Mouse (Mus musculus) cortical plate, adult 2 months (tissue): ENCODE results near the gene Il4. TPM values are rescaled to one million over a fixed set of nuclear protein-coding genes. Genes with fewer than 3 reads are reported as not detected.

ENCODE experiments used
- H3K27ac ChIP-seq: fragments of 200-500 bp; 2 replicates; pipeline ENCODE4 v1.5.1; 2012; ENCODE audit warnings: low read length, control low read depth, inconsistent platforms; ENCODE audit not compliant: insufficient read depth
- H3K4me1 ChIP-seq: fragments of 200-500 bp; 2 replicates; pipeline ENCODE4 v1.6.1; 2011; ENCODE audit warnings: low read length; ENCODE audit not compliant: control insufficient read depth, insufficient read depth
- H3K4me3 ChIP-seq: fragments of 200-500 bp; 2 replicates; pipeline ENCODE4 v1.5.1; 2011; ENCODE audit warnings: mild to moderate bottlenecking, low read length, control low read depth; ENCODE audit not compliant: insufficient read depth
- CTCF ChIP-seq: fragments of 200-500 bp; IDR thresholded peaks from 2 replicates; pipeline ENCODE4 v1.5.1; 2011; ENCODE audit warnings: mild to moderate bottlenecking, control low read depth, low read length; ENCODE audit not compliant: insufficient read depth; ENCODE audit errors: extremely low read depth
- POLR2A ChIP-seq: fragments of 200-500 bp; IDR thresholded peaks from 2 replicates; pipeline ENCODE4 v1.6.1; 2011; ENCODE audit warnings: mild to moderate bottlenecking, low read length, control low read depth; ENCODE audit not compliant: insufficient read depth; ENCODE audit errors: extremely low read depth
- polyA plus RNA-seq: library from polyadenylated mRNA; depleted of rRNA; stranded (reverse); fragments of >200 nt; gene quantifications from 2 replicates; pipeline ENCODE4 v1.2.3, GENCODE M21; 2012; rRNA removed

The Il4 gene
- polyA plus RNA-seq = not detected in 2 replicates

DNA sequence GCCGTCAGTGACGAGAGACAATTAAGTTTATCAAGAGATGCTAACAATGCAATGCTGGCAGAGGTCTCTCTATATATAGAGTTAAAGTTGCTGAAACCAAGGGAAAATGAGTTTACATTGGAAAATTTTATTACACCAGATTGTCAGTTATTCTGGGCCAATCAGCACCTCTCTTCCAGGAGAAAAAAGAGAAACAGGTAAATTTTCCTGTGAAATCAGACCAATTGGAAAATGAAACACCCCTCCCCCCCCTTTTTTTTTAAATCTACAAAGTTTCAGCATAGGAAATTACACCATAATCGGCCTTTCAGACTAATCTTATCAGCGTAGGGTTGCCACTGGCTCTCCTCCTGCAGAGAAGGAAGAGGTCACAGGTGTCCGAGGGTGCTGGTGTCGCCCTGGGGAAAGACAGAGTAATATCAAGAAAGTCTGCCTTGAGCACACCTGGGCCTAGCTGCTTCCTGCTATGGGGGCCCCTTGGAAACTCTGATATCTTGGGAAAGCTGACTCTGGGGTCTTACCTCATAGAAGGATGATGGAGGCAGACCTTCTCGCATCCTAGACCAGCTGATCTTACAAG is at the start of gene Il4:
TSS of gene Il4 (minus strand) at position 51 of the 580 bp plus-strand sequence.
- H3K4me1 ChIP-seq = no peaks in the 10 kb centered on the region
- no peak within 1 kb of the TSS for H3K4me3 ChIP-seq
- no peak within 1 kb of the TSS for H3K27ac ChIP-seq
- no peak for TF ChIP-seq CTCF
- no peak for TF ChIP-seq POLR2A

DNA sequence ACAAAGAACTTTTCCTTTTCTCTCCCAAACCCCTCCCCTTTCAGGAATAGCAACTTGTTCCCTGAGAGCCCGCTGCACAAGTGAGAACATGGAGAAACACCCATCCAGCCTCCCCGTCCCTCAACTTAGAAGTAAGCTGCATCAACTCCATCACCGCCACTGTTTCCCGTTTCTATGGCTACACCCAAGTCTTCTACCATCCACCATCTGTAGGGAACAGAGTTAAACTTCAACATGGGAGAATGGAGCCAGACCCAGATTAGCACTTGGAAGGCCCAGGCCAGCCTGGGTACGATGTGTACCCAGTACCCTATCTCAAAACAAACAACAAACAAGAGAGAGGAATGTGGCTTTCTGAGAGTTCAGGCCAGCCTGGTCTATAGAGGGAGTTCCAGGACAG is 45.6 kb upstream of the Il4 start:
- Histone ChIP-seq H3K27ac (no peak overlapping the region), H3K4me1 (peaks cover 5% of the 10 kb centered on the region)

DNA sequence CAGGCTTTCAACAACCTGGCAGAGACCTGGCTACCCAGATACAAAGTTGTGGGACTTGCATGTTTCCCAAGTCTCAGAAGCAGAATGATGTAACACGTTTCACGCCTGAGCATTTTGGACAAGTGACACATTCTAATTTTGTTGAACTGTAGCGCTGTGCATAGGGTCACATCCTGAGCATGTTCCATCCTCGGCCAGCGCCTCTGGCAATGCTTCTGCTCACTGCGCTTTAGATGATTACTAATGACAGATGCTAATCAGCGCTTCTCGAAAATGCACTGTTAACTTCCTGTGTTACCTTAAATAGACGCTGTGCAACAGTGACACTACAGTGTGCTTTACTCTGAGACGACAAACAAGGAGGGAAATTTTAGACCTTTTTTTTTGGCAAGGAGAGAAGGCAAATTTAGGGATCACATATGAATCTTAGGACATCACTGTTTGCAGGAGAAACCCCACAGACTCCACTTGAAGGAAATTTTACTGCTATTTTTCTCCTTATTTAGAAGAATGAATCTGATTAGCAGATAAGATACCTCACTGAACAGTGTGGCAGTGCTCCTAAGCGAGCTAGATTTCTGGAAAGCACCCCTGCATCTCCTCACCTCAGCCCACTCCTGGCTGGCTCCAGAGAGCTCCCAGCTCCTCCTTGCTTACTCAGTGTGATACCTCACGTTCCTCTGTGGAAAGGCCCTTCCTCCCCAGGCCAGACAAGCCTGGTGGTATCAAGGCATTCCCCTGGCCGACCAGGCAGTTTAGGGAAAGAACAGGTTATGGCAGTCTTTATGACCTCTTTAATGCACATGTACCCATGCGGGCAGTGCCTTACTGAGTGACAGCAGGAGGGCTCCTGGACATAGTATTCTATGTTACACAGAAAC is 44.6 kb upstream of the Il4 start:
- H3K4me1 ChIP-seq = peaks cover 5% of the 10 kb centered on the region
- TF ChIP-seq POLR2A (no peak), CTCF (no peak)
- no peak overlapping the region for H3K4me3 ChIP-seq
- H3K27ac ChIP-seq = no peak overlapping the region

More for the DNA sequence above, 45.6 kb upstream of the Il4 start:
- TF ChIP-seq CTCF = no peak
- TF ChIP-seq POLR2A = no peak
- no peak overlapping the region for H3K4me3 ChIP-seq

DNA sequence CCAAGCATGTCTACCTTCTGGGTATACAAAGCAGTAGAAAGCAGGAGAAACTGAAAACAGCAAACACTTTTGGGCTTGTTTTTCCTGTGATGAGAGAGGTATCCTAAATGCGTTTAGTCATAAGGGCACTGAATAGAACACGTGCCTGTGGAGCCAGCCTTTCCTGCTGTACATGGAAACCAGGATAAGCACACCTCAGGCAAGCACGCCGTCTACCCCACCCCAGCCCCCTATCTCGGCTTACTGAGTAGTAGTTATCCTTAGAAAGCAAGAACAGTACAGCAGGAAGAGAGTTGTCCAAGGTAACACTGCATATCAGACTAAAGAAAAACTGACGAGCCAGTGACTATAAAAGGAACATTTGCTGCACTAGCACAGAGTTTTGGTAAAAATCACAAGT is 39.4 kb upstream of the Il4 start:
- no peak overlapping the region for H3K27ac ChIP-seq
- TF ChIP-seq CTCF (no peak), POLR2A (no peak)
- H3K4me3 ChIP-seq = no peak overlapping the region
- H3K4me1 ChIP-seq = peaks cover 2% of the 10 kb centered on the region

DNA sequence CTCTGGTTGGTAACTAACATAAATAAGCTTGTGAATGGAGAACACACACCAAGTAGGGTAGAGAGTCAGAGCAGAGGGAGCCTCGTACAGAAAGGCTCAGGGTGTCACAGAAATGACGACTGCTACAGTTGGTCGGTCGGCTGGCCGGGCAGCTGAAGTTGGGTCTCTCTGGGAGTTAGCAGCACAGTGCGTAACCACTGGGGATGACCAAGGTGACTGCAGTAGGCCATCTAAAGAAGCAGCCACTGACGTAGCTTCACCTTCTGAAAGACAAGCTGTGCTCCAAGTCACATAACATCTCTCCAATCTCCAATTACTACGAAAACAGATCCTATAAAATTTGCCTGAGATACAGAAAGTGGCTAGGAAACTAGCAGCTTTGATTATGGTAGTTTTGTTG is 38.9 kb upstream of the Il4 start:
- Histone ChIP-seq H3K27ac (no peak overlapping the region), H3K4me1 (no peaks in the 10 kb centered on the region), H3K4me3 (no peak overlapping the region)
- TF ChIP-seq CTCF (no peak), POLR2A (no peak)

DNA sequence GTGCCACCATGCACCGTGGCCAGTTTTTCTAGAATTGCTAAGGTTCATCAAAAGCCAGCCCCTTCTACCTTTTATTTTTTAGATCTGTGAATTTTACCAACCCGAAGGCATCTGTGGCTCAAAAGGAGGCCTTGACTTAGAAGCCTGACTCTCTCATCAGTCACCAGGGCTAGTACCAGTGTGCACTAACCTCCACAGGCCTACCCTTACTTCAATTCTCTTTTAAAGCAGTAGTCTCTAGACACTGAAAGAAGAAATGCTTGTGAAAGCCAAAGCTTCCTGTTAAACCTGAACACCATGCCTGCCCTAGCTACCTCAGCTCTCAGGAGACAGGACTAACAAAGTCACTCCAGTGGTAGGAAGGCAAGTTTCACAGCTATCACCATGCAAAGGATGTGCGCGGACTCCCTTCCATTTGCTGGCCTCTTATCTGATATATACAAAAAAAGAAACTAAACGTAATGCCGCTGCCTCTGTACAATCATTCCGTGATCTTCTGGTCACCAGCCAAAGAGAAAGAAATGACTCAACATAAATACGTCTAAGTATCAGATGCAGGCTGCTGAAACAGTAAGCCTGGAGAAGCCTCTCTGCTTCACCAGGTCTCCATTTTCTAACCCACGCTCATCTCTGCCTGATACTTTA is 38.2 kb upstream of the Il4 start:
- TF ChIP-seq POLR2A = no peak
- no peak for TF ChIP-seq CTCF
- Histone ChIP-seq H3K4me1 (no peaks in the 10 kb centered on the region), H3K4me3 (no peak overlapping the region), H3K27ac (no peak overlapping the region)

DNA sequence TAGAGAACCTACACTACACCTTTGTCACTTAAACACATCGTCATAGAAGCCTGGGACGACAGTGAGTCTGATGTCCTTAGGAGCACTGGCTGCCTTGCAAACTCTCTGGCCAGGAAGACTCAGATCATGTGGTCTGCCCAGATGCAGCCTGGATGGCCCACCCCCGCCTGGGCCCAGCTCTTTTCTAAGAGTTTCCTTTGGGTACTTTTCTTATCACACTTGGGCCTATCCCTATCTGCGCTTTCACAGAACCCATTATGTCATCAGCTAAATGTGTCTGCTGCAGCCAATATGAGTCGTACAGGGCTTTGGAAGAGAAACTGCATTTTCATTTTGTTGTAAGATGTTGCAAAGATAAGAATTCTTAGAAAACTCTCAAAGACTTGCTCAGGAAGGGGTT is 36.6 kb upstream of the Il4 start:
- Histone ChIP-seq H3K27ac (no peak overlapping the region), H3K4me1 (no peaks in the 10 kb centered on the region), H3K4me3 (no peak overlapping the region)
- TF ChIP-seq POLR2A = no peak
- TF ChIP-seq CTCF = no peak

DNA sequence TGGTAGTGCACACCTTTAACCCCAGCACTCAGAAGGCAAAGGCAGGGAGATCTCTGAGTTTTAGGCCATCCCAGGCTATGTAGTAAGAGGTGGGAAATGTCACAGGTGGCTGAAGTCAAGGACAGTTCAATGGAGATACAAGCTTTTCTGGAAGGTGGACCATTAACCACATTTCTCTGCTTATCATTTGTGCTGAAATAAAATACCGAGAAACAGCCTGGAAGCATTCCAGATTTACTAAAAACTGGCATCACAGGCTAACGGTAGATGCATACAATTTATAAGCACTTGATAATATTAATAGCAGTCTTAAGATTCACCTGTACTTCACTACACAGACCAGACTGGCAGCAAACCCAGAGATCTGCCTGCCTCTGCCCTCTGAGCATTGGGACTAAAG is 34.0 kb upstream of the Il4 start:
- no peaks in the 10 kb centered on the region for H3K4me1 ChIP-seq
- TF ChIP-seq POLR2A = no peak
- no peak overlapping the region for H3K27ac ChIP-seq
- no peak overlapping the region for H3K4me3 ChIP-seq

DNA sequence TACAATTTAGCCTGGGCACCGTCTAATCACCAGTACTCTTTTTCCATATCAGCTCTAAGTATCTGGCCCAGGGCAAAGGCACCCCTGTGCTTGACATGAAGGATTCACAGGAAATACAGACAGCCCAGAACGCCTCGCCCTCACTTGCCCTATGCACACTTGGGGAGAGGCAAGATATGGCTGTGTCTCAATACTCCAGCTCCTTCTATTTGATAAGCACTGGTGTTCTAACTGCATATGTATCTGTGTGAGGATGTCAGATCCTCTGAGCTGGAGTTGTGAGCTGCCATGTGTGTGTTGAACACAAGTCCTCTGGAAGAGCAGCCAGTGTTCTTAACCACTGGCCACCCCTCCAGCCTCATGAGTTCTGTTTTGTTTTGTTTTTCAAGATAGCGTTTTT is 33.0 kb upstream of the Il4 start:
- Histone ChIP-seq H3K27ac (no peak overlapping the region), H3K4me3 (no peak overlapping the region), H3K4me1 (no peaks in the 10 kb centered on the region)
- no peak for TF ChIP-seq POLR2A
- no peak for TF ChIP-seq CTCF
